Mouse (Mus musculus): ENCODE data around the gene Gm20388. TPM values are rescaled to one million over a fixed set of nuclear protein-coding genes. Genes with fewer than 3 reads are reported as not detected.
A peak's percentile ranks its signal among the peaks of the same experiment; 100 is the strongest.

The Gm20388 gene
- polyA plus RNA-seq, 1 experiment from 2014 or later, result not detected

DNA sequence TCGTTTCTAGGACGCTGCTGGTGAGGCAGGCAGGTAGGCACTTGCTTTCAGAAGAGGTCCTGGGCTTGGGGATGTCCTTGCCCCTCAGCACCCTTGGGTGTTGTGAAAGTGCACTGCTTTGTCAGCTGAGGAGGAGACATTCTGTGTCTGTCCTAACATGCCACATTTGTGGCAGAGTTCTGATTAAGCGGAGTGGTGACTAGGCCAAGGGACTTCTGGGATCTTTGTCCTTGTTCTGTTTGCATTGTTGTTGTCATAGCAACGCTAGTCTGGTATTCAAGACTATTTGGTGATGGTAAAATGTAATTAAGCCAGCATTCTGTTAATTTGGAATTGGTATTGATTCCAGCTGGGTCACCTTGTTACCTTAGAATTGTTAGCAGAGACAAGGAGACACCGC lies 2093.5 kb downstream of the Gm20388 start:
- ATAC-seq (ENCODE audit: insufficient number of reproducible peaks, insufficient read depth, low FRiP score, low TSS enrichment), result no peak
- Histone ChIP-seq H3K9me3 (no peaks in the 10 kb centered on the region), H3K27ac (no peak overlapping the region), H3K4me1 (no peaks in the 10 kb centered on the region), H3K4me2 (replicated peaks) (no peak overlapping the region), H3K27me3 (no peaks in the 10 kb centered on the region), H3K4me3 (no peak overlapping the region), H3K36me3 (peaks cover 85% of the 10 kb centered on the region), H3K9ac (no peak overlapping the region)
- 85% methylated on average over 5 of the region's 5 CpGs for WGBS

DNA sequence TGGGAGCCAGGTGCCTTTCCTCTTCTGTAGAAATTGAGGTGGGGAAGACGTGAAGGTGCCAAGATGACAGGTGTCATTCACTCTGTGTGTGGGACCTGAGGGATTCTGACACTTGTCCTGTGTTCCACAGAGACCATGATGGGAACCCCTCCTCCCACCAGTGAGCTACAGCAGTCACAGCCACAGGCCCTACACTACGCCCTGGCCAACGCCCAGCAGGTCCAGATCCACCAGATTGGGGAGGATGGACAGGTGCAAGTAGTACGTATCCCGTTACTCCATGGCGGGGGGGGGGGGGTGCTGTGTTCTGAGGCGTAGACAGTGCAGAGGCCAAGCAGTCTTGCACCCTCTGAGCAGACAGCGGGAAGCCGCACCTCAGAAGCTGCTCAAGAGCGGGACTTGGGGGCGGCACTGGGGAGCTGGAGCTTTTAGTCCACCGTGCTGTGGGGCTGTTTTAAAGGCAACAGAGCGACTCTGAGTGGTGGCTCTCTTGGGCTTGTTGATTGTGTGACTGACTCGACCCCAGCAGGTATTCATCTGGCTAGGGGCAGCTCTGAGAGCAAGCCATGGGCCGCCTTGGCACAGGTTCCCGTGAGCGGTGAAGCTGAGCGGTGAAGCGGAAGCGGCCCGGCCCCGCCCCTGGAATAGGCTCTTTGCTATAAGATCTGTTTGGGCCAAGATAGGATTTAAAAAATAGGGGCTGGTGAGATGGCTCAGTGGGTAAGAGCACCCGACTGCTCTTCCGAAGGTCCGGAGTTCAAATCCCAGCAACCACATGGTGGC lies 2095.0 kb downstream of the Gm20388 start:
- Histone ChIP-seq H3K4me1 (no peaks in the 10 kb centered on the region), H3K27ac (no peak overlapping the region), H3K9me3 (no peaks in the 10 kb centered on the region), H3K9ac (no peak overlapping the region), H3K4me3 (no peak overlapping the region), H3K4me2 (replicated peaks) (no peak overlapping the region), H3K36me3 (peaks cover 82% of the 10 kb centered on the region), H3K27me3 (no peaks in the 10 kb centered on the region)
- 86% methylated on average over 25 of the region's 25 CpGs for WGBS
- no peak for ATAC-seq (ENCODE audit: insufficient number of reproducible peaks, insufficient read depth, low FRiP score, low TSS enrichment)

DNA sequence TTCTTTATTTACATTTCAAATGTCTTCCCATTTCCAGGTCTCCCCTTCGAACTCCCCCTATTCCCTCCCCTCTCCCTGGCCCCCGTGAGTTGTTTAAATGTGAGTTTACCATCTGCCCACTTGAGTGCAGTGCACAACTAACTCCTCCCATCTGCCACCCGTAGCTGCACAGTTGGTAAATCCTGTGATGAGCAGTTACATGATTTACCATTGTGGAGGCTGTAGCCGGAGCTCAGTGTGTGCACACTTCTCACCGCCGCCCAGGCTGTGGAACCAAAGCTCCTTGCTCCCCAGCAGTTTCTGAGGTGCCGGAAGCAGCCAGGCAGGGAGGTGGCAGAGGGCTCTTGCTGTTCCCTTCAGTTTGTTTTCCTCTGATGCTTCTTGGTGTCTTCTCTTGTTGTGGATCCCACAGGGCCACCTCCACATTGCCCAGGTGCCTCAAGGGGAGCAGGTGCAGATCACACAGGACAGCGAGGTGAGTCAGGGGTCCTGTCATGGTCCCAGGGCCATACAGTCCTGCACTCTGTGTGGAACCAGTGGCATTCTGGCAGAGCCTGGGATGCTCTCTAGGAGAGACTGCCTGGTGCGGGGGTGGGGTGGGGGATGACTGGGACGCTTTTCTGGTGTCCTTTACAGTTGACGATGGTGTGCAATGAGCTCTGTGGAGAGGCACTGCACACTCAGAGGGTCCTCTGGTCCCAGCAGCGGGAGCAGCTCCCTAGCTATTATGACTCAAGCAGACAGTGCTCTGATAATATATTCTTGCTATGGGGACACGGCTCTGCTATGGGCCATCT lies 2096.2 kb downstream of the Gm20388 start:
- no peak overlapping the region for H3K9ac ChIP-seq
- ATAC-seq (ENCODE audit: insufficient number of reproducible peaks, insufficient read depth, low FRiP score, low TSS enrichment), result no peak
- no peaks in the 10 kb centered on the region for H3K27me3 ChIP-seq
- H3K27ac ChIP-seq, result no peak overlapping the region
- H3K9me3 ChIP-seq, result no peaks in the 10 kb centered on the region
- H3K4me1 ChIP-seq, result no peaks in the 10 kb centered on the region
- H3K4me2 ChIP-seq (replicated peaks), result no peak overlapping the region
- H3K36me3 ChIP-seq, result peaks cover 70% of the 10 kb centered on the region
- no peak overlapping the region for H3K4me3 ChIP-seq
- WGBS, result 86% methylated on average over 13 of the region's 13 CpGs

DNA sequence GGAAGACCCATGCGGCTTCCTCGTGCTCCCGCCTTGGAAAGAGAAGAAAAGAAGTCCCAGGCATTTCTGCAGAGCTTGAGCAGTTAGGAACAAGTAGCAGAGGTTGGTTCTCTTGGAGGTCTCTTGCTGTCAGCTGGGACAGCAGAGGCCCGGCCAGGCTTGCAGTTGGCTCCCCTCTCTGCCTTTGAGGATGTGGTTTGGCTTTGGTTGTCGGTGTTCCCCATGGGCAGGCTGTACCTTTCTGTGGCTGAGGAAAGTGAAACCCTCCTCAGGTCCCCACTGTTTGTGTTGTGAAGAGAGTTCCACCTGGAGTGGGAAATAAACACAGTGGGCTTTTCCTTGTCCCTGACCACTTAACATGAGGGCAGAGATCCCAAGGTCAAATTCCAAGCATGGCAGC lies 2097.8 kb downstream of the Gm20388 start:
- no peak overlapping the region for H3K4me2 ChIP-seq (replicated peaks)
- H3K9me3 ChIP-seq, result no peaks in the 10 kb centered on the region
- no peak overlapping the region for H3K27ac ChIP-seq
- H3K27me3 ChIP-seq, result no peaks in the 10 kb centered on the region
- no peak overlapping the region for H3K9ac ChIP-seq
- no peaks in the 10 kb centered on the region for H3K4me1 ChIP-seq
- H3K36me3 ChIP-seq, result peaks cover 67% of the 10 kb centered on the region
- no peak overlapping the region for H3K4me3 ChIP-seq
- WGBS, result 81% methylated on average over 5 of the region's 5 CpGs
- ATAC-seq (ENCODE audit: insufficient number of reproducible peaks, insufficient read depth, low FRiP score, low TSS enrichment), result no peak

DNA sequence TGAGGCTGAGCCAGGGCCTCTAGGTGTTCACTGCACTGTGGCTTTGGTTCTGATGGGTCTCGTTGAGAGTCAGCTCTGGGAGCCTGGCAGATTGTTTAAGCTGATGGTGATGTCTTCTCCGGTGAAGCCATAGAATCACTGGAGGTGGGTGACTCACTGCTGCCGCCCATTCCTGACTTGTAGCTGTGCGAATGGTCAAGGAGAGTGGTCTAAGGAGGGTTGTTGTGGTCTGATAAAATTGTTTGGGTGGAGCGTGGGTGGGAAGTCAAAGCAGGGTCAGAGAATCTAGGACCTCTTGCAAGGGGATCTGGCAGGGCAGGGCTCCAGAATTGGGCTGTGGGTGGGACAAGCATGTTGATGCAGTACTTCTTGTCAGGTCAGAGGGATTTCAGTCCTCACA lies 2100.0 kb downstream of the Gm20388 start:
- Histone ChIP-seq H3K4me3 (no peak overlapping the region), H3K27me3 (no peaks in the 10 kb centered on the region), H3K9me3 (no peaks in the 10 kb centered on the region), H3K27ac (no peak overlapping the region), H3K9ac (no peak overlapping the region), H3K4me2 (replicated peaks) (no peak overlapping the region), H3K4me1 (no peaks in the 10 kb centered on the region), H3K36me3 (peaks cover 61% of the 10 kb centered on the region)
- WGBS, result 82% methylated on average over 5 of the region's 5 CpGs
- ATAC-seq (ENCODE audit: insufficient number of reproducible peaks, insufficient read depth, low FRiP score, low TSS enrichment), result no peak

GRCm38 (mm10) chr8:122011066-122011588 lies 2100.5 kb downstream of the Gm20388 start:
- H3K27ac ChIP-seq, result no peak overlapping the region
- no peak overlapping the region for H3K4me3 ChIP-seq
- no peak for ATAC-seq (ENCODE audit: insufficient number of reproducible peaks, insufficient read depth, low FRiP score, low TSS enrichment)
- no peak overlapping the region for H3K4me2 ChIP-seq (replicated peaks)
- no peaks in the 10 kb centered on the region for H3K9me3 ChIP-seq
- peaks cover 60% of the 10 kb centered on the region for H3K36me3 ChIP-seq
- H3K27me3 ChIP-seq, result no peaks in the 10 kb centered on the region
- 67% methylated on average over 7 of the region's 7 CpGs for WGBS
- no peaks in the 10 kb centered on the region for H3K4me1 ChIP-seq
- no peak overlapping the region for H3K9ac ChIP-seq

DNA sequence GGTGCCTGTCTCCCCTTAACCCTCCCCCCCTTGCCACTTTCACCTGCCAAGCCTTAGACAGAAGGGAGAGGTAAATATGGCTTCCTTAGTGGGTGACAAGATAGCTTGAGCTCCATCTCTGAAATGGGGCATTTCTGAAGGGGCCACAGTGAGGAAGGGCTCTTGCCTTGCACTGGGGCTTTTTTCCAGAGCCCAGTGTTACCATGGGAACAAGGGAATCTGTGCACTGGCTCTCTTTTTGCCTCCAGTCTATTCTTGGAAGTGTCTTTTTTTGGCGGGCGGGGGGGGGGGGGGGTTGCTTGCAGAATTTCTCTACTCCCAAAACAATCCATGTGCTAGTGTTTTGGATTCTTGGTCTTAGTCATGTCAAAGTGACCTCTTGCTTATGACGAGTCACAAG lies 2104.0 kb downstream of the Gm20388 start:
- Histone ChIP-seq H3K9me3 (no peaks in the 10 kb centered on the region), H3K36me3 (peaks cover 58% of the 10 kb centered on the region), H3K9ac (no peak overlapping the region), H3K4me3 (no peak overlapping the region), H3K4me2 (replicated peaks) (no peak overlapping the region), H3K27me3 (no peaks in the 10 kb centered on the region), H3K4me1 (0 out of 2 replicates have a peak, but pooled peaks cover 5% of the 10 kb centered on the region), H3K27ac (no peak overlapping the region)
- ATAC-seq (ENCODE audit: insufficient number of reproducible peaks, insufficient read depth, low FRiP score, low TSS enrichment), result no peak
- 73% methylated on average over 3 of the region's 3 CpGs for WGBS

GRCm38 (mm10) chr8:122018046-122018831 lies 2107.6 kb downstream of the Gm20388 start:
- no peak overlapping the region for H3K4me2 ChIP-seq (replicated peaks)
- no peak for ATAC-seq (ENCODE audit: insufficient number of reproducible peaks, insufficient read depth, low FRiP score, low TSS enrichment)
- peaks cover 61% of the 10 kb centered on the region for H3K36me3 ChIP-seq
- 68% methylated on average over 22 of the region's 22 CpGs for WGBS
- no peaks in the 10 kb centered on the region for H3K27me3 ChIP-seq
- no peaks in the 10 kb centered on the region for H3K9me3 ChIP-seq
- no peak overlapping the region for H3K4me3 ChIP-seq
- no peak overlapping the region for H3K9ac ChIP-seq
- 0 out of 2 replicates have a peak, but pooled peaks cover 12% of the 10 kb centered on the region for H3K4me1 ChIP-seq
- H3K27ac ChIP-seq, result peak overlapping the region; percentile 17; the same call in 1 of the 2 replicates

DNA sequence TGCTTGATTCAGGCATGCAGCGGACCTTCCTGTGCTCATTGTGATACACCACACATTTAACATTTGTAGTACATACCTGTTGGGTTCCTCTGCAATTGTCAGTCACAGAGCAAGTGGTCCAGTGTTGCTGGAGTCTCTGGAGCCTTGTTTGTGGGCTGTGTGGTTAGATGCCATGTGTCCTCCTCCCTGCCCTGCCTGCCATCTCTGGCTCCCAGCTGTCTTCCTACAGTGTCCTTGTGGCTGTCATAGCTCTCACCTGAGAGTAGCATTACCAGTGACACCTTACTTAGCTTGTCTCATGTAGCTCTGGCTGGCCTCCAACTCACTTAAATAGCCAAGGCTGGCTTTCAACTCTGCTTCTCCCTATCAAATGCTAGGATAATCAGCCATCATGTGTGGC lies 2108.5 kb downstream of the Gm20388 start:
- Histone ChIP-seq H3K4me1 (0 out of 2 replicates have a peak, but pooled peaks cover 12% of the 10 kb centered on the region), H3K27ac (no peak overlapping the region), H3K36me3 (peaks cover 63% of the 10 kb centered on the region), H3K9me3 (no peaks in the 10 kb centered on the region), H3K27me3 (no peaks in the 10 kb centered on the region), H3K9ac (no peak overlapping the region), H3K4me3 (no peak overlapping the region), H3K4me2 (replicated peaks) (no peak overlapping the region)
- ATAC-seq (ENCODE audit: insufficient number of reproducible peaks, insufficient read depth, low FRiP score, low TSS enrichment), result no peak
- 92% methylated on average over 1 of the region's 1 CpGs for WGBS

DNA sequence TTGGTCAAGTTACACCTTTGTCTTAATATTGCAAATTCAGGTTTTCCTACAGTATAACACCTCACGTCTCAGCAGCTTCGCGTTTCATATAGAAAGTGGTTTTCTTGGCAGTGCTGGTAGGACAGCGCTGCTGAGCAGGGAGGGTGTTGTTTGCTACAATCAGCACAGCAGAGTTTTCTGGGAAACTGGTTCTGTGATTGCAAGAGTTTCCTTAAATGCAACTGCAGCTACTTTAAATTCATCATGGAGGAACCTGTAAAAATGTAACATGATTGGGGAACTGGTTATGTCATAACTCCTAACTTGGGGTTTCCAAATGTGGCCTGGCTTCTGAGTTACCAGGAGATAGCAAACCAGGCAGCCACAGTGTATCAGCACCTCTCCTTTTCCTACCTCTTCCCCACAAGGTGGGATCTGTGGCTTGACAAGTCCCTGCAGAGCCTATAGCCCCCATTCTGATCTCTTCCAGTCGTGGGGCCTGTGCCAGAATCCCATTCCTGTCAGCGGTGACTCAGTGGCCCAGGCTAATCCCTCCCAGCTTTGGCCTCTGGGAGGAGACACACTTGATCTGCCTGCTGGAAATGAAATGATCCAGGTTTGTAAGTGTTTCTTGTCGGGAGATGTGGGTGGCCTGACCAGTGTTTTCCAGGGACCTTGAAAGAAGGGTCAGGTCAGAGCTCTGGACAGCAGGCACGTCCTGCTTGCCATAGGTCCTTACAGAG lies 2109.6 kb downstream of the Gm20388 start:
- WGBS, result 79% methylated on average over 8 of the region's 8 CpGs
- Histone ChIP-seq H3K4me1 (0 out of 2 replicates have a peak, but pooled peaks cover 12% of the 10 kb centered on the region), H3K9ac (no peak overlapping the region), H3K27ac (no peak overlapping the region), H3K27me3 (no peaks in the 10 kb centered on the region), H3K4me2 (replicated peaks) (no peak overlapping the region), H3K36me3 (peaks cover 72% of the 10 kb centered on the region), H3K4me3 (no peak overlapping the region), H3K9me3 (no peaks in the 10 kb centered on the region)
- ATAC-seq (ENCODE audit: insufficient number of reproducible peaks, insufficient read depth, low FRiP score, low TSS enrichment), result no peak

DNA sequence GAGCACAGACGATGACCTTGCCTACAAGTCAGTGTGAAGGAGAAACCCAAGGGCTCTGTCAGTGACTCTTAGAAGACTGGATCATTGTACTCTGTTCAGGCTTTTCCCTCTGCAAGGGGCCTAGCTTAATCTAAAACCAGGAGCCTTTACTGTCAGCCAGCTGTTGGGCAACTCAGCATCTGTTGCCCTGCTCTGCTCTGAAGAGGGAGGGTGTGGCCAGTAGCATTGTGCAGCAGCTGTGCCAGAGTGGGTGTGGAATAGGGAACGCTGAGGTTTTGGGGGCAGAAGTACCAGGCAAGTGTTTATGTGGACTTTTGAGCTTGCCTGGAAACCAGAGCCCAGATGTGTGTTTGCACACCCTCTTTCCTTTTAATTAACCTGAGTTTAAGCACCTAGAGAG lies 2111.1 kb downstream of the Gm20388 start:
- no peaks in the 10 kb centered on the region for H3K27me3 ChIP-seq
- peaks cover 80% of the 10 kb centered on the region for H3K36me3 ChIP-seq
- no peak overlapping the region for H3K4me2 ChIP-seq (replicated peaks)
- H3K9me3 ChIP-seq, result no peaks in the 10 kb centered on the region
- 86% methylated on average over 2 of the region's 2 CpGs for WGBS
- 0 out of 2 replicates have a peak, but pooled peaks cover 12% of the 10 kb centered on the region for H3K4me1 ChIP-seq
- H3K27ac ChIP-seq, result no peak overlapping the region
- H3K9ac ChIP-seq, result no peak overlapping the region
- no peak for ATAC-seq (ENCODE audit: insufficient number of reproducible peaks, insufficient read depth, low FRiP score, low TSS enrichment)
- no peak overlapping the region for H3K4me3 ChIP-seq
